Comparison of ENCODE assay signal across 9 mouse cellular contexts in the genomic region with DNA sequence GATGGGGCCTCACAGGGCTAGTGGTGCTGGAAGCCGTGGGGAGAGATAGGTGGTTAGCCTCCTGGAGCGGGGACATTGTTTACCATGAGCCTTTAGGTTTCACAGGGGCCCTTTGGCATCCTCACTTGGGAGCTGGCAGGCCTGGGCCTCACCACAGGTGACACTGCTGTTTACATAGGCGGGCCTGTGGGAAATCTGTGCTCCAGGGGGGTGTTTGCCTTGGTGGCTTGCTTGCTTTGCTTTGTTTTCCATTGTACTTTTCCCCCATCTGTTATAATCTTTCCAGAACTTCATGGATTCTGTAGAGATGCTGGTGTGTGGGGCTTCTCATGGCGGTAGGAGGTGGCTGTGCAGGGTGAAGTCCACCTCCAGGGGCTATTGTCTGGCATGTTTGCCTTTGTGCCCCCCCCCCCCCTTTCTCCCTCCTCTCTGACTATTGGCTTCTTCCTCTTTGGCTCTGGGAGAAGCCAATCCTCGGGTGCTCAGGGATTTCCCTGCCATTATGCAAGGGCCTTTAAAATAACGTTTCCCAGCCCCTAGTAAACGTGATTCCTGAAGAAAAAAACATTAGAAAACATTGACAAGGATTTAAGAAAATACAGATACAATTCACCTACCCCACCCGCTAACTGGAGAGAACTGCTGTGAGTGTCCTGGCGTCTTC. TPM values are rescaled to one million over a fixed set of nuclear protein-coding genes. Genes with fewer than 3 reads are reported as not detected.
DNase-seq lines count a peak whose midpoint lies in the region; ATAC-seq and TF ChIP-seq lines count a peak whose summit lies in the region.
"Had no signal": no experiment of that assay in that cellular context is flagged by ENCODE, and none has a peak within 500 bp of the region (broad histone marks: within the 10 kb centered on the region; RNA-seq: fewer than 3 reads in every experiment).

No protein-coding gene starts in this region.

- H3K36me3 ChIP-seq in liver, adult 2 months (ENCODE audit: control insufficient read depth, insufficient read depth, low read length): no peaks in the 10 kb centered on the region
- H3K36me3 ChIP-seq in limb, embryonic 10.5 days: peaks cover 6% of the 10 kb centered on the region
- H3K36me3 ChIP-seq in neural tube, embryonic 12.5 days: no peaks in the 10 kb centered on the region

- intact Hi-C loops in left cerebral cortex, postnatal 4 days (cut with DNase I): loop anchor here (10.0 kb wide), 1 partner anchor 50 kb away; no protein-coding TSS in a partner anchor

- peak overlapping the region; percentile 75 for H3K4me2 ChIP-seq in neural tube, embryonic 12.5 days (replicated peaks)

- TF ChIP-seq CTCF in liver, adult 2 months (IDR thresholded peaks at IDR 0.05; ENCODE audit: low read depth, low read length): no peak
- TF ChIP-seq CTCF in embryonic fibroblast, embryonic 13.5 days (IDR thresholded peaks at IDR 0.05; ENCODE audit: borderline replicate concordance, insufficient read depth, low read length): no peak

- no peak overlapping the region for H3K9ac ChIP-seq in liver, adult 2 months (ENCODE audit: low read depth, low read length)
- H3K9ac ChIP-seq in neural tube, embryonic 12.5 days: peak overlapping the region; percentile 100

- no peaks in the 10 kb centered on the region for H3K27me3 ChIP-seq in liver, adult 2 months (ENCODE audit: control insufficient read depth, insufficient read depth, low read length)
- H3K27me3 ChIP-seq in limb, embryonic 10.5 days (ENCODE audit: low read depth, poor library complexity, severe bottlenecking): no peaks in the 10 kb centered on the region
- no peaks in the 10 kb centered on the region for H3K27me3 ChIP-seq in neural tube, embryonic 12.5 days (replicated peaks)

- ATAC-seq in neural tube, embryonic 12.5 days (ENCODE audit: low FRiP score, low read depth): no peak
- ATAC-seq: activated CD4-positive, CD25-positive, alpha-beta regulatory T cell, adult 4 months had no signal

- peak overlapping the region; percentile 69 for H3K27ac ChIP-seq in liver, adult 2 months (replicated peaks; ENCODE audit: insufficient read depth, low read depth, low read length)
- H3K27ac ChIP-seq in embryonic fibroblast, embryonic 13.5 days (ENCODE audit: insufficient read depth, low read length): no peak overlapping the region
- peak overlapping the region; percentile 100 for H3K27ac ChIP-seq in limb, embryonic 10.5 days
- H3K27ac ChIP-seq in neural tube, embryonic 12.5 days: no peak overlapping the region

- peaks cover 46% of the 10 kb centered on the region for H3K4me1 ChIP-seq in liver, adult 2 months (ENCODE audit: control insufficient read depth, insufficient read depth, low read length)
- H3K4me1 ChIP-seq in embryonic fibroblast, embryonic 13.5 days (ENCODE audit: control insufficient read depth, insufficient read depth, low read length): peaks cover 15% of the 10 kb centered on the region
- peaks cover 81% of the 10 kb centered on the region for H3K4me1 ChIP-seq in limb, embryonic 10.5 days
- H3K4me1 ChIP-seq in neural tube, embryonic 12.5 days: peaks cover 73% of the 10 kb centered on the region

- no peak overlapping the region for H3K4me3 ChIP-seq in liver, adult 2 months (ENCODE audit: insufficient read depth, low read depth, low read length)
- peak overlapping the region; percentile 90 for H3K4me3 ChIP-seq in embryonic fibroblast, embryonic 13.5 days (ENCODE audit: insufficient read depth, low read length)
- H3K4me3 ChIP-seq in limb, embryonic 10.5 days: peak overlapping the region; percentile 96
- peak overlapping the region; percentile 98; the same call in 1 of the 2 replicates for H3K4me3 ChIP-seq in neural tube, embryonic 12.5 days

- peak; percentile 56 for DNase-seq in liver, adult 2 months (ENCODE audit: extremely low read depth, low read depth, low spot score)
- no peak for DNase-seq in liver
- no peak for DNase-seq in limb, embryonic 10.5 days (ENCODE audit: low spot score)
- no peak for DNase-seq in layer of hippocampus, postnatal 10 days (ENCODE audit: low spot score in 2 of 2)
- no peak for DNase-seq in c-Kit-positive CD71-positive TER-119-positive erythroid progenitor cells, embryonic 14.5 days (ENCODE audit: low spot score)
- no peak for DNase-seq in left cerebral cortex, postnatal 4 days

- H3K9me3 ChIP-seq in limb, embryonic 10.5 days (replicated peaks): no peaks in the 10 kb centered on the region
- no peaks in the 10 kb centered on the region for H3K9me3 ChIP-seq in neural tube, embryonic 12.5 days

- 10% methylated on average over 9 of the region's 9 CpGs for WGBS in liver, adult 2 months
- 31% methylated on average over 9 of the region's 9 CpGs for WGBS in limb, embryonic 10.5 days
- WGBS in neural tube, embryonic 12.5 days: 28% methylated on average over 9 of the region's 9 CpGs

- no peak for TF ChIP-seq POLR2A in liver, adult 2 months (IDR thresholded peaks at IDR 0.05; ENCODE audit: extremely low read depth, insufficient read depth, low read length)
- no peak for TF ChIP-seq POLR2A in embryonic fibroblast, embryonic 13.5 days (IDR thresholded peaks at IDR 0.05; ENCODE audit: low read depth, low read length)

- H3K79me2 ChIP-seq in liver, adult 2 months (ENCODE audit: control insufficient read depth, insufficient read depth, low read length): peaks cover 45% of the 10 kb centered on the region

RNA-seq across cellular contexts. Expression of a gene that starts 3.6 kb away (rescaled TPM):
- total RNA-seq in liver, adult 2 months (2014; rRNA removed): 5.5 and 12.5 TPM in 2 replicates
- 12.1 and 14.7 TPM in 2 replicates for polyA plus RNA-seq in liver, adult 2 months (2012; rRNA removed)
- polyA plus RNA-seq in embryonic fibroblast, embryonic 13.5 days (2011; ENCODE audit: insufficient read length, low read depth, missing spikeins): 75.5 and 84.6 TPM in 2 replicates
- 71.2 and 80.3 TPM in 2 replicates for polyA plus RNA-seq in limb, embryonic 10.5 days (2016; fragmentation: Nextera tagmentation; extraction: Ambion mirVana)
- polyA plus RNA-seq in neural tube, embryonic 12.5 days (2016; fragmentation: Nextera tagmentation; extraction: Ambion mirVana): 89.7 and 106 TPM in 2 replicates
- total RNA-seq in layer of hippocampus, postnatal 10 days (2021): 100 to 1,000 TPM; 272 to 279 TPM
- 100 to 1,000 TPM; 327 to 335 TPM for total RNA-seq in left cerebral cortex, postnatal 4 days (2021)

RNA-seq across cellular contexts. Expression of a gene that starts 59.1 kb away (rescaled TPM):
- 0.34 and 0.37 TPM in 2 replicates for total RNA-seq in liver, adult 2 months (2014; rRNA removed)
- 1.3 and 2.3 TPM in 2 replicates for polyA plus RNA-seq in liver, adult 2 months (2012; rRNA removed)
- 1.1 and 1.5 TPM in 2 replicates for polyA plus RNA-seq in embryonic fibroblast, embryonic 13.5 days (2011; ENCODE audit: insufficient read length, low read depth, missing spikeins)
- polyA plus RNA-seq in limb, embryonic 10.5 days (2016; fragmentation: Nextera tagmentation; extraction: Ambion mirVana): 2.8 and 3.8 TPM in 2 replicates
- polyA plus RNA-seq in neural tube, embryonic 12.5 days (2016; fragmentation: Nextera tagmentation; extraction: Ambion mirVana): 13.7 and 14.9 TPM in 2 replicates
- 10 to 100 TPM; 17.7 to 19.0 TPM for total RNA-seq in layer of hippocampus, postnatal 10 days (2021)
- 10 to 100 TPM; 18.1 to 18.3 TPM for total RNA-seq in left cerebral cortex, postnatal 4 days (2021)
- polyA plus RNA-seq: activated CD4-positive, CD25-positive, alpha-beta regulatory T cell, adult 4 months had no signal

Comparison
In these comparisons a context has a peak if more than half of its experiments do, and no peak if none do; other contexts are left out.
1. H3K27ac ChIP-seq: peak in liver, adult 2 months (single experiment) and limb, embryonic 10.5 days (single experiment); none in embryonic fibroblast, embryonic 13.5 days (single experiment) and neural tube, embryonic 12.5 days (single experiment).